Mouse (Mus musculus): ENCODE results near the gene Taok1. TPM values are rescaled to one million over a fixed set of nuclear protein-coding genes. Genes with fewer than 3 reads are reported as not detected.
A peak's percentile ranks its signal among the peaks of the same experiment; 100 is the strongest.
"Not testable (repeated sequence)": the region's sequence is repeated elsewhere in the genome, so short reads cannot be mapped to it uniquely, and the experiment has no call there.

The Taok1 gene
- total RNA-seq (2021): 10 to 100 TPM; 51.8 to 58.4 TPM

DNA sequence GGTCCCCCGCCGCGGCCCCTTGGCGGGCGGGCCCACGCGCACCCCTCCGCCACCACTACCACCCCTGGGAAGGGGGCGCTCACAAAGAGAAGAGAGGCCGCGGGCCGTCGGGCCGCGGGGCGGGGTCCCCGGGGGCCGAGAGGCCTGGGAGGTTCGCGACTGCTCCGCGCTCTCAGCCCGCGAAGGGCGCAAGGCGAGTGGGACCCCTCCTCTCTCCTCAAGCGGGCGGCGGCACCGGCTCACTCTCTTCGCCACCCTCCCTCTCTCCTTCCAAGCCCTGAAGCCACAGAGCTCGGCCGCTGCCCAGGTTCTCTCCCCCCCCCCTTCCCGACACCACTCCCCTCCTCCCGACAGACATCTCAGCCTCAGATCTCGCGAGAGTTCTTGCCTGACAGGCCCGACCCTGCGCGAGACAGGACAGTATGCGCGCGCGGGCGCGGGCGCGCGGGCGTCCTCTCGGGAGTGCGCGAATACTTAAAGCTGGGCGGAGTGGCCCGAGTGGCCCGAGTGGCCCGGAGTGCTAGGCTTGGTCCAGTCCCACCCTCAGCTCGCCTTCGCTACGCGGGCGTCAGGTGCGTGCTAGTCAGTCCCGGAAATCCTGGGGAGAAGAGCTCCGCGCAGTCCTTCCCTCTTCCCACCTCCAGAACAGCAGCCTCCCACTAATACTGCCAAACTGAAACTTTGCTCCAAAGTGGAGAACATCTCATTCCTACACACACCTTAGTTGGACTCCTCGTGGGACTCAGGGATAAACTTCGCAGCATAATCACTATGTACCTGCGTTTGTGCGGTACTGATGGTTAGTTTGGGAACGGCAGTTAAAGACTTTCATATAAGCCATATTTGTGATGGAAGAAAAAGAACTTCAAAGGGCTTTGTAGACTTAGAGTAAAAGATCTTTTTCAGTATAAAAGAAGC, at the start of gene Taok1:
Taok1 (minus strand) TSS at position 278 of the 918 bp plus-strand sequence.
- DNase-seq (ENCODE audit: low spot score): peak; percentile 92
- intact Hi-C loops (cut with DNase I): loop anchor here (10.0 kb wide), 1 partner anchor 93 kb away; the partner anchor contains the start of genes Abhd15, Gm10392 and Trp53i13

GRCm38 (mm10) chr11:77653406-77654190, 46.0 kb upstream of the Taok1 start:
- intact Hi-C loops (cut with DNase I); DNase-seq (ENCODE audit: low spot score): not testable (repeated sequence)

DNA sequence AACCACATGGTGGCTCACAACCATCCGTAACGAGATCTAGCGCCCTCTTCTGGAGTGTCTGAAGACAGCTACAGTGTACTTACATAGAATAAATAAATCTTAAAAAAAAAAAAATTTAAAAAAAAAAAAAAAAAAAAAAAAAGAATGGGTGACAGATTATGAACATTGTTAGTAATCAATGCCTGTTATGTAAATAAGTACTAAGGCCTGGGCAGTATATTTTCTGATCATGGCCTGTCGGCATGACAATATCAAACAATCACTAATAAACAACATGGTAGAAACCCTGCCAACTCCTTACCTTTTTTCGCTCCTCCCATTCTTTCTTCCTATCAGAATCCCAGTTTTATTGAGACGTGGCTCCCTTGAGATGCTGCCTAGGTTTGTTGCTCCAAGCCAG, 44.9 kb upstream of the Taok1 start:
- intact Hi-C loops (cut with DNase I): no loop called here
- no peak for DNase-seq (ENCODE audit: low spot score)

- intact Hi-C loops (cut with DNase I): no loop called here
- DNase-seq (ENCODE audit: low spot score): no peak
Measured at GRCm38 (mm10) chr11:77648878-77649277, 41.3 kb upstream of the Taok1 start.

- intact Hi-C loops (cut with DNase I): no loop called here
- no peak for DNase-seq (ENCODE audit: low spot score)
Measured at GRCm38 (mm10) chr11:77645481-77645880, 37.9 kb upstream of the Taok1 start.

DNA sequence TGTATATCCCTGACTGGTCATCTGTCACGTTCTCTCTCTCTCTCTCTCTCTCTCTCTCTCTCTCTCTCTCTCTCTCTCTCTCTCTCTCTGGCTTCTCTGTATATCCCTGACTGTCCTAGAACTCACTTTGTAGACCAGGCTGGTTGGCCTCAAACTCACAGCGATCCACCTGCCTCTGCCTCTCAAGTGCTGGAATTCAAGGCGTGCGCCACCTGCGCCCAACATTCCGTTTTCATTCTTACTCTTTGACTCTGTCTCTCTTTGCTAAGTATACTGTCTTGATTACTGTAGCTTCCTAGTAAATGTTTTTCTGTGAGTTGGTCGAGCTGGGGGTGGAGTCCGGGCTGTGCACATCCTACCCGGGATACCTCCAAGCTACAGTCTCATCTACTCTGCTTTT, 33.8 kb upstream of the Taok1 start:
- intact Hi-C loops (cut with DNase I): no loop called here
- DNase-seq (ENCODE audit: low spot score): no peak

DNA sequence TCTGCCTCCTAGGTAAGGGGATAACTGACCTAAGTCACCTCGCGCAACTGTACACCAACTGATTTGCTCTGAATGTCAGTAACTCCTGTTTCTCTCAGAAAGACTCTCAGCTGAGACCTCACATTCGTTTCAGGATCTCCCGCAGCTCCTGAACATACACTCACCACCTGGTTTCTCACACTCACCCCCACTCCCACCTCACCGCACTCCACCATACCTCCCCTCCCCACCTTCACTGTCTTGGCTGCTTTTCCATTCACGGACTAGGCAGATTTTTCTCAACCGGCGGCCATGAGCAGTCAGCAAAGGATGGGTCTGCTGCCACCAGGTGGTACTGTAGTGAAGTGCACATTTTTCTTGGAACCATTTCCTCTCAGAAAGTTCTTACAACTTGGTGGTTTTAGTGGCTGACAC, 22.6 kb upstream of the Taok1 start:
- intact Hi-C loops (cut with DNase I): loop anchor here (5.0 kb wide), 1 partner anchor 318 kb away; no protein-coding TSS in a partner anchor

GRCm38 (mm10) chr11:77629476-77629875, 21.9 kb upstream of the Taok1 start:
- intact Hi-C loops (cut with DNase I): loop anchor here (5.0 kb wide), 2 partner anchors 122 to 532 kb away; no protein-coding TSS in a partner anchor
- no peak for DNase-seq (ENCODE audit: low spot score)

More for the DNA sequence above, 22.6 kb upstream of the Taok1 start:
- peak; percentile 48 for DNase-seq (ENCODE audit: low spot score)

DNA sequence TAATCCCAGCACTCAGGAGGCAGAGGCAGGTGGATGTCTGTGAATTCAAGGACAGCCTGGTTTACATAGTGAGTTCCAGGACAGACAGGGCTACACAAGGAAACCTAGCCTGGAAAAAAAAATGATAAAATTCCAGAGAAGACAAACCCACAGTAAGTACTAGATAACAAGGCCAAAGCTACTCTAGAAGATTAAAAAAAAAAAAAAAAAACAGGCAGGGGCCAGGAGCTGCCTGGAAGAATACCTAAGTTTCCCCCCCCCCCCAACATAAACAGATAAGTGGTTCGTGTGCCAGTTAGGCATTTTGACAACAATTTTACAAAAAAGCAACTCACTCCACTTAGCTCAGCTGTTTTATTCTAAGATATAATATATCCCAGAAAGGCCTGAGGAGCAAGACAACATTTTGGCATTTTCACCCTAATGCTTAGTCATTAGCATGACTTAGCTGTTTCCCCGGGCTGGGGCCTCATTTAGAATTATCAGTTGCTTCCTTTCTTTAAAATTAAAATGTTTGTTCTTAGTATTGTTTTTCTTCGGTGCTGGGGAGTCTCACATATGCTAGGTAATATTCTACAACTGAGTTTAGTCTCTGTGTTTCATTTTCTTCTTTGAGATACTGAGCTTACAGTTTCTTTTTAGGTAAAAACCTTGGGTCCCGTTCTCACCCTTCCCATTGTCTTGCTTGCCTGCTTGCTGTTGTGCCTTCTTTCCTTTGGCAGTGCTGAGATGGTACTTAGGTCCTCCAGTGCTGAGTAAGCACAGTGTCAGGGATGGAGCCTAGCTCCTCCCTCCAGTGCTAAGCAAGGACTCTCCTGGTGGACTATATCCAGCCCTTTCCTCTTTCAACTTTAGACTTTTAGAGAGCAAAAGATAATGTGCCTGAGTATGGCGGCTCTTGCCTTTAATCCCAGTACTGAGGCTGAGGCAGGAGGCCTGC, 19.3 kb upstream of the Taok1 start:
- DNase-seq (ENCODE audit: low spot score): no peak
- intact Hi-C loops (cut with DNase I): loop anchor here (5.0 kb wide), 2 partner anchors 120 to 530 kb away; no protein-coding TSS in a partner anchor

DNA sequence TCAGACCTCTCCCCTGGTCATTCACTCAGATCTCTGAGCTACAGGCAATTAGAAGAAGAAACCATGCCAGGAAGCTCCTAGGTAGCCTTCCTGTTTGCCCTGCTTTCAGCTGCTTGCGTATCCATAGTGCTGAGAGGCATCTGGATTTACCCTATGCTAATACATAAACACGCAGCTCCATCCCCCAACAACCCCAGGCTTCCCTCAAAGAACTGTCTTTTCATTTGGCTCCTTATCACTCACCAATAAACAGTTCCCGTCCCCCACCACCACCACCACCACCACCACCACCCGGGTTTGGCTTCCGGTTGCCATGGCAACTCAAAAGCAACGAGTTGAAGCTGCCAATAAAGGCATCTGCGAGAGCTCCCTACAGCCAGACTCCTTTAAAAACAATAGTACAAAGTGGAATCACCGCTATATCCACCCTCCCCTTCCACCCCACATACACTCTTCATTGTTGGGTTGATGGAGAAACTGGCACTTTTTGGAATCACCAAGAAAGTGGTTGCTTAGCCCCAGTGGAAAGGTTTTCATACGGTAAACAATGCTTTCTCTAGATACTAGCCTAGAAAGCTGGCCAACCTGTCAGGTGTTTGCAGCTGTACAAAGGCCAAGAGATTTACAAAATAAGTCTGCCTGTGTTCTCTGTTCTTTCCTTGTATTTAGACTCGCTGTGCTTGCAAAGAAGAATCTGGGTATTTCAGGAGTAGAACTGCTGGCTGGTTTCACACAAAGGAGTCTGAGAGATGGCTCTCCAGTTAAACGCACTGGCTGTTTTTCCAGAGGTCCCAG, 17.6 kb upstream of the Taok1 start:
- intact Hi-C loops (cut with DNase I): loop anchor here (5.0 kb wide), 2 partner anchors 118 to 528 kb away; no protein-coding TSS in a partner anchor
- peak; percentile 16 for DNase-seq (ENCODE audit: low spot score)

DNA sequence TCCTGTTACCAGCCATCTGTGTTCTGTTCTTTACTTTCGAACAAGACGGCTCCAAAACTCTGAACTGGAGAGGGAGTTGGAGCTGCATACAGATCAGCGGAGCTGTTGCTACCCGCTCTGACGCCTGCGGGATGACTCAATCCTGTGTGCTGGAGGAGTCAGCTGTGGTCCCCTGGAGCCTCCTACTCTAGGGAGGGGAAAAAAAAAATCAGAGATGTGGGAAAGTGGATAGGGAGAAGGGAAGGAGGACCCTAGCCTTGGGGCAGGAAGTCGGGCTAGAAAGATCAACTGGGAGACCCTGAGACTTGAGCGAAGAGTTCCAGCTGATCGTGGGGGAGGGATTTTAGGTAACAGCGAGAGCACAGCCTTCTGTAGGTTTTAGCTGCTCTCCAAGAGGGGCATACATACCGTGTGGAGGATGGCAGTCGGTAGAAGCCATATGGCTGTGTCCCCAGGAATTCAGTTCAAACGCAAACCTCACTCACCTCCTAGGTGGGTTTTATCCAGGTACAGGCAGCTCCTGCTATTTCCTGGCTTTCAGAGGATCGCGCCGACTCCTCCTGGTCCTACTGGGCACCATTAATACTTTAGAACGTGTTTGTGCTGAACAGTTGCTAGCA, 16.9 kb upstream of the Taok1 start:
- DNase-seq (ENCODE audit: low spot score): peak; percentile 12
- intact Hi-C loops (cut with DNase I): loop anchor here (5.0 kb wide), 2 partner anchors 117 to 527 kb away; no protein-coding TSS in a partner anchor

DNA sequence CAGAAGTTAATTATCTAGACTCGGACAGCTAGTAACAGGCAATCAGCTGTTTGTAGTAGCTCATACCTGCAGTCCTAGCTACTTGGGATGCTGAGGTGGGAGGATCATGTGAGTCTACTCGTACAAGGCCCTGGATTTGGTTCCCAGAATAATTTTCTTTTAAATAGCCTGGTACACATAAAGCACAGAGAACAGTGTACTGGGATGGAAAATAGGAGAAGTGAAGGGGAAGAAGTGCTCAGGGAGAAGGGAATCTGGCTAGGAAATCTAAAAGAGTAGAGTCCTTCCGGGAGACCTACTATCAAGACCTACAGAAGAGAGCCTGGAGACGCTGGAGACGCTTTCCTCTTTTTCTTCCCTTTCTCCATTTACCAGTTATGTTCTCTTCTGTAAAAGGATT, 16.4 kb upstream of the Taok1 start:
- intact Hi-C loops (cut with DNase I): no loop called here

GRCm38 (mm10) chr11:77621902-77622535, 14.4 kb upstream of the Taok1 start:
- intact Hi-C loops (cut with DNase I): no loop called here
- no peak for DNase-seq (ENCODE audit: low spot score)

More for the DNA sequence above, 16.4 kb upstream of the Taok1 start:
- DNase-seq (ENCODE audit: low spot score): no peak

GRCm38 (mm10) chr11:77615084-77615624, 7.5 kb upstream of the Taok1 start:
- intact Hi-C loops (cut with DNase I): no loop called here
- DNase-seq (ENCODE audit: low spot score): no peak

DNA sequence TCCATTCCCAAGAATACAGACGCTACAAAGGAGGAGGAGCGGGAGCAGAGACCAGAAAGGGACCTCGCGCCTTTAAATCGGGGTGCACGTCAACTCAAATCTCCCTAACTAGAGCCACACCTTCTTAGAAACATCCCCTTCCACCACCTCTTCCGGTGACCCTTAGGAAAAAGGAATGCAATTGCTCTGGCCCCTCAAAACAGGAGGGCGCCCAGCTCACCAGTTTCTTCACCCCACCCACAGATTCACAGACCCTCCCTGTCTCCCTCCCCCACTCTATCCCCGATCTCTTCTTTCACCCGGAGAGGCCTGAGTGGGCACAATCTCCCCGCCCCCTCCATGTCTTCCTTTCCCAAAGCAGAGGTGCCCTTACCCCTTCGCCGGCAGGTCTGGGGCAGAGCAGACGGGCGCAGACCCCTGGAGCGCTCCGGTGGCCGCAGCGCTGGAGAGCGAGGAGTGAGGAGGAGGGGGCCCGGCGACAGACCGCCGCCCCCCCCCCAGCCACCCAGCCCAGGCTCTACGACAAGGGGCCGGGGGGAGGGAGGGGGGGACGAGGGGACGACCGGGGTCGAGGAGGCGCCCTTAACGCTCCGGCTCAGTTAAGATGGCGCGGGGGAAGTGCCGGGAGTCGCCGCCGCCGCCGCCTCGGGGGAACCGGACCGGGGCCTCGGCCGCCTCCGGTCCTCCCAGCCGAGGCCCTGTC, 629 bp downstream of the Taok1 start:
- intact Hi-C loops (cut with DNase I): loop anchor here (10.0 kb wide), 1 partner anchor 92 kb away; the partner anchor contains the start of genes Abhd15, Gm10392 and Trp53i13

GRCm38 (mm10) chr11:77606469-77606834, 1.2 kb downstream of the Taok1 start:
- DNase-seq (ENCODE audit: low spot score): no peak
- intact Hi-C loops (cut with DNase I): loop anchor here (10.0 kb wide), 1 partner anchor 92 kb away; the partner anchor contains the start of genes Abhd15, Gm10392 and Trp53i13

More for the DNA sequence above, 629 bp downstream of the Taok1 start:
- peak; percentile 14 for DNase-seq (ENCODE audit: low spot score)

Measured in heart, postnatal 25 days (tissue).